Mouse (Mus musculus): ENCODE results near the gene Lrrc10b. TPM values are rescaled to one million over a fixed set of nuclear protein-coding genes. Genes with fewer than 3 reads are reported as not detected.
A peak's percentile ranks its signal among the peaks of the same experiment; 100 is the strongest.

The Lrrc10b gene
- polyA plus RNA-seq (2015; fragmentation: Nextera tagmentation; extraction: Ambion mirVana), result 0.21 and 0.31 TPM in 2 replicates

- Histone ChIP-seq H3K4me3 (ENCODE audit: low read length) (peak within 1 kb of the TSS; percentile 55), H3K27ac (ENCODE audit: low read length) (no peak within 1 kb of the TSS), H3K4me2 (ENCODE audit: low read depth, low read length) (peak within 1 kb of the TSS; percentile 73), H3K9me3 (replicated peaks; ENCODE audit: control insufficient read depth, low read length) (no peaks in the 10 kb centered on the region), H3K9ac (ENCODE audit: low read length) (peak within 1 kb of the TSS; percentile 21; the same call in 1 of the 2 replicates), H3K36me3 (ENCODE audit: control insufficient read depth, insufficient read depth) (no peaks in the 10 kb centered on the region), H3K27me3 (ENCODE audit: control insufficient read depth, insufficient read depth, low read length) (peaks cover 96% of the 10 kb centered on the region), H3K4me1 (ENCODE audit: control insufficient read depth, insufficient read depth, low read length) (peaks cover 10% of the 10 kb centered on the region)
- WGBS, result under 1% methylated on average over 89 of the region's 96 CpGs
- ATAC-seq (replicated peaks; ENCODE audit: extremely low read depth, insufficient read depth, low FRiP score), result peak; percentile 43
Measured at GRCm38 (mm10) chr19:10456752-10457483, at the start of gene Lrrc10b. TSS of gene Lrrc10b (minus strand) at chr19:10457473.

- Histone ChIP-seq H3K36me3 (ENCODE audit: control insufficient read depth, insufficient read depth) (peaks cover 9% of the 10 kb centered on the region), H3K4me2 (ENCODE audit: low read depth, low read length) (no peak overlapping the region), H3K9ac (ENCODE audit: low read length) (no peak overlapping the region), H3K4me3 (ENCODE audit: low read length) (no peak overlapping the region), H3K9me3 (replicated peaks; ENCODE audit: control insufficient read depth, low read length) (no peaks in the 10 kb centered on the region), H3K27ac (ENCODE audit: low read length) (no peak overlapping the region), H3K27me3 (ENCODE audit: control insufficient read depth, insufficient read depth, low read length) (no peaks in the 10 kb centered on the region), H3K4me1 (ENCODE audit: control insufficient read depth, insufficient read depth, low read length) (no peaks in the 10 kb centered on the region)
- WGBS, result 7% methylated on average over 4 of the region's 4 CpGs
- no peak for ATAC-seq (replicated peaks; ENCODE audit: extremely low read depth, insufficient read depth, low FRiP score)
Measured at GRCm38 (mm10) chr19:10502571-10502970, 45.3 kb upstream of the Lrrc10b start.

- Histone ChIP-seq H3K4me3 (ENCODE audit: low read length) (no peak overlapping the region), H3K36me3 (ENCODE audit: control insufficient read depth, insufficient read depth) (peaks cover 9% of the 10 kb centered on the region), H3K4me2 (ENCODE audit: low read depth, low read length) (no peak overlapping the region), H3K9me3 (replicated peaks; ENCODE audit: control insufficient read depth, low read length) (no peaks in the 10 kb centered on the region), H3K27ac (ENCODE audit: low read length) (no peak overlapping the region), H3K9ac (ENCODE audit: low read length) (no peak overlapping the region), H3K27me3 (ENCODE audit: control insufficient read depth, insufficient read depth, low read length) (no peaks in the 10 kb centered on the region), H3K4me1 (ENCODE audit: control insufficient read depth, insufficient read depth, low read length) (no peaks in the 10 kb centered on the region)
- no peak for ATAC-seq (replicated peaks; ENCODE audit: extremely low read depth, insufficient read depth, low FRiP score)
- WGBS, result 82% methylated on average over 8 of the region's 8 CpGs
Measured at GRCm38 (mm10) chr19:10500581-10500980, 43.3 kb upstream of the Lrrc10b start.

- 48% methylated on average over 8 of the region's 8 CpGs for WGBS
- ATAC-seq (replicated peaks; ENCODE audit: extremely low read depth, insufficient read depth, low FRiP score), result no peak
- H3K9ac ChIP-seq (ENCODE audit: low read length), result no peak overlapping the region
Measured at GRCm38 (mm10) chr19:10497512-10498160, 40.4 kb upstream of the Lrrc10b start.

GRCm38 (mm10) chr19:10496976-10497375 is 39.7 kb upstream of the Lrrc10b start:
- H3K27ac ChIP-seq (ENCODE audit: low read length), result no peak overlapping the region
- H3K9ac ChIP-seq (ENCODE audit: low read length), result no peak overlapping the region
- WGBS, result 60% methylated on average over 2 of the region's 2 CpGs
- no peaks in the 10 kb centered on the region for H3K27me3 ChIP-seq (ENCODE audit: control insufficient read depth, insufficient read depth, low read length)
- H3K4me3 ChIP-seq (ENCODE audit: low read length), result no peak overlapping the region
- no peak for ATAC-seq (replicated peaks; ENCODE audit: extremely low read depth, insufficient read depth, low FRiP score)
- no peaks in the 10 kb centered on the region for H3K9me3 ChIP-seq (replicated peaks; ENCODE audit: control insufficient read depth, low read length)
- H3K4me1 ChIP-seq (ENCODE audit: control insufficient read depth, insufficient read depth, low read length), result no peaks in the 10 kb centered on the region
- H3K36me3 ChIP-seq (ENCODE audit: control insufficient read depth, insufficient read depth), result peaks cover 5% of the 10 kb centered on the region; the same call in 1 of the 2 replicates
- no peak overlapping the region for H3K4me2 ChIP-seq (ENCODE audit: low read depth, low read length)

More at GRCm38 (mm10) chr19:10497512-10498160, 40.4 kb upstream of the Lrrc10b start:
- Histone ChIP-seq H3K27ac (ENCODE audit: low read length) (no peak overlapping the region), H3K4me3 (ENCODE audit: low read length) (no peak overlapping the region), H3K27me3 (ENCODE audit: control insufficient read depth, insufficient read depth, low read length) (no peaks in the 10 kb centered on the region), H3K36me3 (ENCODE audit: control insufficient read depth, insufficient read depth) (peaks cover 5% of the 10 kb centered on the region; the same call in 1 of the 2 replicates), H3K9me3 (replicated peaks; ENCODE audit: control insufficient read depth, low read length) (no peaks in the 10 kb centered on the region), H3K4me2 (ENCODE audit: low read depth, low read length) (no peak overlapping the region), H3K4me1 (ENCODE audit: control insufficient read depth, insufficient read depth, low read length) (no peaks in the 10 kb centered on the region)

- no peak overlapping the region for H3K9ac ChIP-seq (ENCODE audit: low read length)
- no peaks in the 10 kb centered on the region for H3K4me1 ChIP-seq (ENCODE audit: control insufficient read depth, insufficient read depth, low read length)
- no peak for ATAC-seq (replicated peaks; ENCODE audit: extremely low read depth, insufficient read depth, low FRiP score)
- peaks cover 3% of the 10 kb centered on the region; the same call in 1 of the 2 replicates for H3K36me3 ChIP-seq (ENCODE audit: control insufficient read depth, insufficient read depth)
- H3K27me3 ChIP-seq (ENCODE audit: control insufficient read depth, insufficient read depth, low read length), result peaks cover 4% of the 10 kb centered on the region; the same call in 1 of the 2 replicates
- H3K9me3 ChIP-seq (replicated peaks; ENCODE audit: control insufficient read depth, low read length), result no peaks in the 10 kb centered on the region
- no peak overlapping the region for H3K27ac ChIP-seq (ENCODE audit: low read length)
- no peak overlapping the region for H3K4me2 ChIP-seq (ENCODE audit: low read depth, low read length)
- no peak overlapping the region for H3K4me3 ChIP-seq (ENCODE audit: low read length)
- WGBS, result 87% methylated on average over 1 of the region's 1 CpGs
Measured at GRCm38 (mm10) chr19:10495670-10496069, 38.4 kb upstream of the Lrrc10b start.

GRCm38 (mm10) chr19:10486264-10486738 is 29.0 kb upstream of the Lrrc10b start:
- H3K4me1 ChIP-seq (ENCODE audit: control insufficient read depth, insufficient read depth, low read length), result peaks cover 4% of the 10 kb centered on the region
- H3K4me2 ChIP-seq (ENCODE audit: low read depth, low read length), result no peak overlapping the region
- no peak overlapping the region for H3K27ac ChIP-seq (ENCODE audit: low read length)
- 21% methylated on average over 9 of the region's 9 CpGs for WGBS
- no peak overlapping the region for H3K4me3 ChIP-seq (ENCODE audit: low read length)
- ATAC-seq (replicated peaks; ENCODE audit: extremely low read depth, insufficient read depth, low FRiP score), result peak; percentile 70; the same call in 1 of the 2 replicates
- H3K9me3 ChIP-seq (replicated peaks; ENCODE audit: control insufficient read depth, low read length), result no peaks in the 10 kb centered on the region
- no peaks in the 10 kb centered on the region for H3K36me3 ChIP-seq (ENCODE audit: control insufficient read depth, insufficient read depth)
- H3K9ac ChIP-seq (ENCODE audit: low read length), result no peak overlapping the region
- H3K27me3 ChIP-seq (ENCODE audit: control insufficient read depth, insufficient read depth, low read length), result peaks cover 41% of the 10 kb centered on the region

- peaks cover 34% of the 10 kb centered on the region for H3K27me3 ChIP-seq (ENCODE audit: control insufficient read depth, insufficient read depth, low read length)
- 24% methylated on average over 6 of the region's 6 CpGs for WGBS
- no peak within 1 kb of the TSS for H3K9ac ChIP-seq (ENCODE audit: low read length)
- no peak within 1 kb of the TSS for H3K27ac ChIP-seq (ENCODE audit: low read length)
- H3K4me3 ChIP-seq (ENCODE audit: low read length), result no peak within 1 kb of the TSS
- H3K4me1 ChIP-seq (ENCODE audit: control insufficient read depth, insufficient read depth, low read length), result peaks cover 4% of the 10 kb centered on the region
- no peaks in the 10 kb centered on the region for H3K36me3 ChIP-seq (ENCODE audit: control insufficient read depth, insufficient read depth)
- H3K9me3 ChIP-seq (replicated peaks; ENCODE audit: control insufficient read depth, low read length), result no peaks in the 10 kb centered on the region
- no peak within 1 kb of the TSS for H3K4me2 ChIP-seq (ENCODE audit: low read depth, low read length)
- ATAC-seq (replicated peaks; ENCODE audit: extremely low read depth, insufficient read depth, low FRiP score), result no peak
Measured at GRCm38 (mm10) chr19:10482703-10483102, 25.4 kb upstream of the Lrrc10b start, which contains the start of gene Ppp1r32. TSS of gene Ppp1r32 (minus strand) at chr19:10482928.

GRCm38 (mm10) chr19:10479541-10479940 is 22.3 kb upstream of the Lrrc10b start:
- H3K4me1 ChIP-seq (ENCODE audit: control insufficient read depth, insufficient read depth, low read length), result peaks cover 4% of the 10 kb centered on the region
- no peak overlapping the region for H3K4me2 ChIP-seq (ENCODE audit: low read depth, low read length)
- 31% methylated on average over 4 of the region's 4 CpGs for WGBS
- no peaks in the 10 kb centered on the region for H3K36me3 ChIP-seq (ENCODE audit: control insufficient read depth, insufficient read depth)
- H3K4me3 ChIP-seq (ENCODE audit: low read length), result no peak overlapping the region
- no peak overlapping the region for H3K9ac ChIP-seq (ENCODE audit: low read length)
- H3K27me3 ChIP-seq (ENCODE audit: control insufficient read depth, insufficient read depth, low read length), result peaks cover 30% of the 10 kb centered on the region
- no peaks in the 10 kb centered on the region for H3K9me3 ChIP-seq (replicated peaks; ENCODE audit: control insufficient read depth, low read length)
- no peak overlapping the region for H3K27ac ChIP-seq (ENCODE audit: low read length)
- no peak for ATAC-seq (replicated peaks; ENCODE audit: extremely low read depth, insufficient read depth, low FRiP score)
